Mouse (Mus musculus) CH12.LX (cell line): ENCODE results near the gene Dse.

Source experiments
- CTCF ChIP-seq, 2 experiments: IDR thresholded peaks in 1 of 2; conservative IDR thresholded peaks in 1 of 2; 2 replicates each; pipeline ENCODE4 v1.5.1; 2011 to 2012; ENCODE audit warnings: low read depth in 2 of 2, low read length in 2 of 2, improper control_type of control experiment in 1 of 2, inconsistent platforms in 1 of 2, mild to moderate bottlenecking in 1 of 2, moderate library complexity in 1 of 2
- POLR2A ChIP-seq: IDR thresholded peaks from 2 replicates; pipeline ENCODE4 v1.6.1; 2011; ENCODE audit warnings: low read depth, mild to moderate bottlenecking, improper control_type of control experiment, low read length

DNA sequence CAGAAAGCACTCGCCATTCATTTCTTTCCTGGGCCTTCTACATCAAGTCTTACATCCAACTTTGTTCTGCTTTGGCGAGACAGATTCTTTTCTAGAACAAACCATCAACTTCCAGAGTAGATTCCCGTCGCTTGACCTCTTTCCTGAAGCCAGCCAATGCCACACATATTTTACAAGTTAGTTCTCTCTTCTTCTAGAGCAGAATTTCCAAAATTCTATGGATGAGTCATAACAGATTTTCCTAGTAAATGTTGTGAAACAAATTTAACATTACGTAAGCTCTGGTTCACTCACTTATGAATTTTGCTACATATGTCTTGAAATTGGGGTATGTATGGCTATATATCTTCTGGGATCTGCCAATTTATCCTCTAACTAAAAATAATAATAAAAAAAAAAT is 13.0 kb downstream of the Dse start:
- TF ChIP-seq POLR2A (no peak), CTCF (conservative IDR thresholded peaks at IDR 0.05 in 1 of 2, IDR thresholded peaks at IDR 0.05 in 1 of 2; ENCODE audit: low read depth in 2 of 2, low read length in 2 of 2) (no peak)
